Mouse (Mus musculus) liver, embryonic 11.5 days (tissue): ENCODE results near the gene Dmbx1. TPM values are rescaled to one million over a fixed set of nuclear protein-coding genes. Genes with fewer than 3 reads are reported as not detected.

ENCODE experiments used
- ATAC-seq: fragments of 200-750 bp; cut with Nextera tagmentation; replicated peaks from 2 replicates; pipeline ENCODE4 v1.8.0; 2017; ENCODE audit warnings: moderate number of reproducible peaks, mild to moderate bottlenecking, moderate TSS enrichment, moderate library complexity; ENCODE audit not compliant: low FRiP score
- DNase-seq: peaks from one replicate; pipeline ENCODE4 v3.0.0-alpha.2; 2017; ENCODE audit warnings: low spot score
- H3K27ac ChIP-seq: fragments of 300-500 bp; sonication (generic); 2 replicates; pipeline ENCODE4 v1.5.1; 2014; ENCODE audit warnings: mild to moderate bottlenecking, low read depth, low read length, control low read depth
- H3K27me3 ChIP-seq: fragments of 300-500 bp; sonication (generic); replicated peaks from 2 replicates; pipeline ENCODE4 v1.6.1; 2014; ENCODE audit warnings: low read length, mixed read lengths; ENCODE audit not compliant: control insufficient read depth, insufficient read depth
- H3K36me3 ChIP-seq: fragments of 300-500 bp; sonication (generic); 2 replicates; pipeline ENCODE4 v1.6.1; 2014; ENCODE audit warnings: mild to moderate bottlenecking, low read length, moderate library complexity, mixed read lengths; ENCODE audit not compliant: control insufficient read depth, insufficient read depth
- H3K4me1 ChIP-seq: fragments of 300-500 bp; sonication (generic); replicated peaks from 2 replicates; pipeline ENCODE4 v1.6.1; 2014; ENCODE audit warnings: low read length, mixed read lengths; ENCODE audit not compliant: control insufficient read depth, insufficient read depth
- H3K4me2 ChIP-seq: fragments of 300-500 bp; sonication (generic); 2 replicates; pipeline ENCODE4 v1.6.1; 2014; ENCODE audit warnings: mild to moderate bottlenecking, control low read depth, moderate library complexity
- H3K4me3 ChIP-seq: fragments of 300-500 bp; sonication (generic); 2 replicates; pipeline ENCODE4 v1.5.1; 2014; ENCODE audit warnings: low read depth, low read length, control low read depth
- H3K9ac ChIP-seq: fragments of 300-500 bp; sonication (generic); 2 replicates; pipeline ENCODE4 v1.6.1; 2014; ENCODE audit warnings: low read depth, low read length, control low read depth
- H3K9me3 ChIP-seq: fragments of 300-500 bp; sonication (generic); 2 replicates; pipeline ENCODE4 v1.6.1; 2016; ENCODE audit warnings: low read length, inconsistent platforms, mixed read lengths; ENCODE audit not compliant: control insufficient read depth
- WGBS: fragments of 180-500 bp; shearing (Covaris S2); extraction: QIAGEN DNeasy Blood & Tissue Kit; methylation state at CpG from one replicate; pipeline ENCODE4 v1.1.7; 2014; 5-methylcytosine and 5-hydroxymethylcytosine counted together
- polyA plus RNA-seq: library from polyadenylated mRNA; unstranded; fragments of >200 nt; fragmentation: Nextera tagmentation; extraction: Ambion mirVana; gene quantifications from 2 replicates; pipeline ENCODE4 v1.2.1, GENCODE M21; 2014

Gene Dmbx1
- polyA plus RNA-seq, 1 experiment from 2014 or later = not detected

- H3K27me3 ChIP-seq = no peaks in the 10 kb centered on the region
- ATAC-seq (no peak), DNase-seq (no peak)
- 84% methylated on average over 3 of the region's 3 CpGs for WGBS
- no peak overlapping the region for H3K4me2 ChIP-seq
- no peak overlapping the region for H3K4me3 ChIP-seq
- no peak overlapping the region for H3K9ac ChIP-seq
- no peaks in the 10 kb centered on the region for H3K9me3 ChIP-seq
- H3K36me3 ChIP-seq = peaks cover 18% of the 10 kb centered on the region; the same call in 1 of the 2 replicates
- H3K27ac ChIP-seq = no peak overlapping the region
- no peaks in the 10 kb centered on the region for H3K4me1 ChIP-seq
These were observed 66.5 kb downstream of the Dmbx1 start for GRCm38 (mm10) chr4:115873231-115873630.

GRCm38 (mm10) chr4:115869512-115870210 is 70.1 kb downstream of the Dmbx1 start:
- H3K27ac ChIP-seq = no peak overlapping the region
- H3K27me3 ChIP-seq = no peaks in the 10 kb centered on the region
- no peak overlapping the region for H3K4me3 ChIP-seq
- no peak overlapping the region for H3K4me2 ChIP-seq
- H3K4me1 ChIP-seq = no peaks in the 10 kb centered on the region
- no peak for DNase-seq
- ATAC-seq = no peak
- no peaks in the 10 kb centered on the region for H3K9me3 ChIP-seq
- H3K9ac ChIP-seq = no peak overlapping the region
- WGBS = 64% methylated on average over 16 of the region's 16 CpGs
- peaks cover 26% of the 10 kb centered on the region for H3K36me3 ChIP-seq

Other genes with a start within 250 kb of the Dmbx1 start
- gene Efcab14, start 202.2 kb downstream of the Dmbx1 start, polyA plus RNA-seq = 34.9 and 38.7 TPM in 2 replicates
- gene Tex38, start 158.9 kb downstream of the Dmbx1 start, polyA plus RNA-seq = 0.22 TPM in 1 of 2 replicates, not detected in the other
- gene Atpaf1, start 155.1 kb downstream of the Dmbx1 start, polyA plus RNA-seq = 42.1 and 48.7 TPM in 2 replicates
- 9.7 and 9.8 TPM in 2 replicates for gene Mob3c, start 111.8 kb downstream of the Dmbx1 start, polyA plus RNA-seq
- gene Mknk1, start 100.7 kb downstream of the Dmbx1 start, polyA plus RNA-seq = 43.8 and 46.9 TPM in 2 replicates
- gene Kncn, start 55.5 kb downstream of the Dmbx1 start, polyA plus RNA-seq = not detected in 2 replicates
- gene 6430628N08Rik, start 49.3 kb downstream of the Dmbx1 start, polyA plus RNA-seq = not detected in 2 replicates
- 3.9 and 4.7 TPM in 2 replicates for gene Faah, start 78.0 kb upstream of the Dmbx1 start, polyA plus RNA-seq
- 17.8 and 19.5 TPM in 2 replicates for gene Nsun4, start 114.0 kb upstream of the Dmbx1 start, polyA plus RNA-seq
- gene Uqcrh, start 135.1 kb upstream of the Dmbx1 start, polyA plus RNA-seq = 483 and 529 TPM in 2 replicates
- gene Lrrc41, start 135.3 kb upstream of the Dmbx1 start, polyA plus RNA-seq = 67.6 and 70.8 TPM in 2 replicates
- gene Rad54l, start 183.8 kb upstream of the Dmbx1 start, polyA plus RNA-seq = 59.4 and 61.7 TPM in 2 replicates
- 32.8 and 37.7 TPM in 2 replicates for gene Pomgnt1, start 183.9 kb upstream of the Dmbx1 start, polyA plus RNA-seq
- gene Lurap1, start 211.4 kb upstream of the Dmbx1 start, polyA plus RNA-seq = 0.64 and 1.1 TPM in 2 replicates
- gene Tspan1, start 227.7 kb upstream of the Dmbx1 start, polyA plus RNA-seq = 0.11 TPM in 1 of 2 replicates, not detected in the other
- gene 1700042G07Rik, start 233.4 kb upstream of the Dmbx1 start, polyA plus RNA-seq = not detected in 2 replicates
- gene Gm49337, start 233.5 kb upstream of the Dmbx1 start, polyA plus RNA-seq = not detected in 2 replicates